Mouse (Mus musculus): Measurements from ENCODE around the gene Vgf. TPM values are rescaled to one million over a fixed set of nuclear protein-coding genes. Genes with fewer than 3 reads are reported as not detected.

The Vgf gene
- polyA plus RNA-seq (2014; fragmentation: Nextera tagmentation; extraction: Ambion mirVana): 0.14 and 1.2 TPM in 2 replicates

DNA sequence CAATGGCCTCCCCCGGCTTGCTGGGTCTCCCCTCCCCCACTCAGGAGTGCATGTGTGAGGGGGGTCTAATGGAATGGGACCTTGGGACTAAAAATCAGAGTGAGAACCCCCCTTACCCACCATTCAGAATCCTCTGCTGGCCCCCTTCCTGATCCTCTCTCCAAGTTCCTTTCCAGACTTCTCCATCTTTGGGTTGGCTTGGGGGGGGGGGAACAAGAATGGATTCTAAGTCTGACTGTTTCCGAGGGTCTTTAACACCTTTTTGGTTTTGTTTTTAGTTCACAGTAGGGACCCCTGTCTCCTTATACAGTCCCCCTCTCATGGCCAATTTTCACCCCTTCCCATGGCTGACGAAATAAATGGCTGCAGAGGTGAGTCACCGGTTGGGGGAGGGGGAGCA lies at the start of gene Vgf:
Gene Vgf, plus strand, starts transcription at position 301 of the 400 bp plus-strand sequence.
- H3K27me3 ChIP-seq (ENCODE audit: control insufficient read depth, insufficient read depth, low read length): peaks cover 61% of the 10 kb centered on the region
- H3K36me3 ChIP-seq (ENCODE audit: control insufficient read depth, insufficient read depth, low read length): no peaks in the 10 kb centered on the region
- H3K4me1 ChIP-seq (replicated peaks; ENCODE audit: control insufficient read depth, insufficient read depth, low read length): peaks cover 8% of the 10 kb centered on the region; the same call in 1 of the 2 replicates
- no peak for ATAC-seq (ENCODE audit: low FRiP score)
- H3K4me3 ChIP-seq (ENCODE audit: low read depth, low read length): no peak within 1 kb of the TSS
- no peak within 1 kb of the TSS for H3K27ac ChIP-seq (ENCODE audit: low read depth, low read length)
- no peak within 1 kb of the TSS for H3K9ac ChIP-seq (ENCODE audit: low read depth, low read length)
- H3K4me2 ChIP-seq (replicated peaks; ENCODE audit: low read depth, low read length): peak within 1 kb of the TSS; percentile 14; the same call in 1 of the 2 replicates
- no peaks in the 10 kb centered on the region for H3K9me3 ChIP-seq (ENCODE audit: control insufficient read depth, low read length)
- DNase-seq (ENCODE audit: low spot score): no peak
- 24% methylated on average over 4 of the region's 4 CpGs for WGBS

DNA sequence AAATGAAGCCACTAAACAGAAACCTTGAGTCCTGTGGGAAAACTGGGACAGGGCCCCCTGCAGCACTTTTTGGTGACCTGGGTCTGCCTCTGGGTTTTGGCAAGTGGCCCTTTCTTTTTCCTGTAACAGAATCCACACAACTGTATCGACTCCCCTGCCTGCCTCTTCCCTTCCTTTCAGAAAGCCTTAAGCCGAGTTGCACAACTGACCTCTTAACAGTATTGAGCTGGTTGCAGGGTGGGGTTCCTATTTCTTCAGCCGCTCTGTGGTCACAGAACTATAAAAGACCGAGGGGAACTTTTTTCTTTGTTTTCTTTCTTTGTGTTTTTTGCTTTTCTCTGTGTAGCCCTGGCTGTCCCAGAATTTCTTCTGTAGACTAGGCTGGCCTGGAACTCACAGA lies 48.4 kb upstream of the Vgf start:
- Histone ChIP-seq H3K27ac (ENCODE audit: low read depth, low read length) (no peak overlapping the region), H3K4me2 (replicated peaks; ENCODE audit: low read depth, low read length) (no peak overlapping the region), H3K4me1 (replicated peaks; ENCODE audit: control insufficient read depth, insufficient read depth, low read length) (no peaks in the 10 kb centered on the region), H3K9ac (ENCODE audit: low read depth, low read length) (no peak overlapping the region), H3K36me3 (ENCODE audit: control insufficient read depth, insufficient read depth, low read length) (peaks cover 5% of the 10 kb centered on the region; the same call in 1 of the 2 replicates), H3K27me3 (ENCODE audit: control insufficient read depth, insufficient read depth, low read length) (no peaks in the 10 kb centered on the region), H3K4me3 (ENCODE audit: low read depth, low read length) (no peak overlapping the region), H3K9me3 (ENCODE audit: control insufficient read depth, low read length) (no peaks in the 10 kb centered on the region)
- WGBS: 73% methylated on average over 4 of the region's 4 CpGs
- ATAC-seq (ENCODE audit: low FRiP score) (no peak), DNase-seq (ENCODE audit: low spot score) (no peak)

DNA sequence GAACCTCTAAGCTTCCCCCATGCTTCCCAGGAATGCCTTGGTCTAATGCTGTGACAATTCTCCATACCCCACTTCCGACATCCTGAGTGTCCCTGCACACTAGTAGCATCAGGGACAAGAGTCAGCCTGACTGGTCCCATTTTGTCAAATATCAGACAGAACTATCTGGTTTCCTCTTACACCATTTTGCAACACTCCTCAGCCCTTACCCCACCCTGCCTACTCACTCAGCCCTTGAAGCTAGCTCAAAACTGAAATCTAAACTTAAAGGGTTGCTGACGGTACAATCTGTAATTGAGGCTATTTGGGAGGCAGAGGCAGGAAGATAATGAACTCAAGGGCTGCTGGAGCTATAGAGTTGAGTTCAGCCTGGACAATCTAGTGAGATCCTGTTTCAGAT lies 46.4 kb upstream of the Vgf start:
- no peak for ATAC-seq (ENCODE audit: low FRiP score)

DNA sequence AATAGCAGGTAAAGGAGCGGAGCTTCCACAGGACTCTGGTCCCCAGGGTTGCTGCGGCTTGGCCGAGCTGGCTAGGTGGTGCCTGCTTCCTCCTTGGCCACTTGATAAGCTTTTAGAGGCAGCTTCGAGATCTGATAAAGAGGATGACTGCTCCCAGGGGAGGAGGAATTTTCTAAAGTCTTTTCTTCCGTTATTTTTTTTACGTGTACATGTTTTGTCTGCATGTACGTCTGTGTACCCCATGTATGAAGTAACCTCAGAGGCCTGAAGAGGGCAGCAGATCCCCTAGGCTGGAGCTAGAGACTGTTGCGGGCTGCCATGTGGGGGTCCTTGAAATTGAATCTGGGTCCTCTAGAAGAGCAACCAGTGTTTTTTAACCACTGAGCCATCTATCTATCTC lies 45.2 kb upstream of the Vgf start:
- Histone ChIP-seq H3K27me3 (ENCODE audit: control insufficient read depth, insufficient read depth, low read length) (no peaks in the 10 kb centered on the region), H3K4me2 (replicated peaks; ENCODE audit: low read depth, low read length) (no peak overlapping the region), H3K9ac (ENCODE audit: low read depth, low read length) (no peak overlapping the region), H3K27ac (ENCODE audit: low read depth, low read length) (no peak overlapping the region), H3K9me3 (ENCODE audit: control insufficient read depth, low read length) (no peaks in the 10 kb centered on the region), H3K4me1 (replicated peaks; ENCODE audit: control insufficient read depth, insufficient read depth, low read length) (no peaks in the 10 kb centered on the region; the same call in 1 of the 2 replicates), H3K4me3 (ENCODE audit: low read depth, low read length) (no peak overlapping the region), H3K36me3 (ENCODE audit: control insufficient read depth, insufficient read depth, low read length) (peaks cover 5% of the 10 kb centered on the region; the same call in 1 of the 2 replicates)
- 91% methylated on average over 8 of the region's 8 CpGs for WGBS
- DNase-seq (ENCODE audit: low spot score) (no peak), ATAC-seq (ENCODE audit: low FRiP score) (no peak)

More for the DNA sequence above, 46.4 kb upstream of the Vgf start:
- H3K9me3 ChIP-seq (ENCODE audit: control insufficient read depth, low read length): no peaks in the 10 kb centered on the region
- H3K27me3 ChIP-seq (ENCODE audit: control insufficient read depth, insufficient read depth, low read length): no peaks in the 10 kb centered on the region
- H3K4me3 ChIP-seq (ENCODE audit: low read depth, low read length): no peak overlapping the region
- no peak for DNase-seq (ENCODE audit: low spot score)
- H3K9ac ChIP-seq (ENCODE audit: low read depth, low read length): no peak overlapping the region
- no peaks in the 10 kb centered on the region for H3K4me1 ChIP-seq (replicated peaks; ENCODE audit: control insufficient read depth, insufficient read depth, low read length)
- H3K4me2 ChIP-seq (replicated peaks; ENCODE audit: low read depth, low read length): no peak overlapping the region
- H3K36me3 ChIP-seq (ENCODE audit: control insufficient read depth, insufficient read depth, low read length): peaks cover 5% of the 10 kb centered on the region; the same call in 1 of the 2 replicates
- WGBS: 82% methylated on average over 2 of the region's 2 CpGs
- H3K27ac ChIP-seq (ENCODE audit: low read depth, low read length): no peak overlapping the region

DNA sequence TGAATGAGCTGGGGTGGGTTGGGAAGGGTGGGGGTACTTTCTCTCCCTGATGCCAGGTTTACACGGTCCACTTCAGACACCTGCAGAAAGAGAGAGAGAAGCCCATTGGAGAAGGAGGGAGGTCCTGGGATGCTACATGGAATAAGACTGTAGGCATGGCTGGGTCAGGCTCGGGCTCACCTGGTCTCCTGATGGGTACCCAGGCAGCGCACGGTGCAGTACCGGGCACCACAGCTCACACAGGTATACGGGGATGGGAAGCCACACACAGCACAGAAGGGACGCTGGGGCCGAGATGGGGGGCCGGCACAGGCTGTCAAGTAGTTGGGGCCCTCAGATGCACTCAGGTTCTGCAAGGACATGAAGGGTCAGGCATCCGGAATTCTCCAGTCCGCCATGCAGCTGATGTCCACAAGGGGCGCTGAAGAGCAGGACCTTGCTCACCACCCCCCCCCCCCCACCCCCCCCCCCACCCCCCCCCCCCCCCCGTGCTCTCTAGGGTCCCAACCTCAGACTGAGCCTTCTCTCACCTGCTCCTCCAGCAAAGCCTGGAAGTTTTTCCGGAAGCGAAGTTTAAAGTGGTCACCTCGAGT lies 43.8 kb upstream of the Vgf start:
- H3K36me3 ChIP-seq (ENCODE audit: control insufficient read depth, insufficient read depth, low read length): peaks cover 5% of the 10 kb centered on the region; the same call in 1 of the 2 replicates
- H3K27ac ChIP-seq (ENCODE audit: low read depth, low read length): no peak overlapping the region
- no peak for ATAC-seq (ENCODE audit: low FRiP score)
- no peak overlapping the region for H3K4me2 ChIP-seq (replicated peaks; ENCODE audit: low read depth, low read length)
- DNase-seq (ENCODE audit: low spot score): peak; percentile 79
- H3K9ac ChIP-seq (ENCODE audit: low read depth, low read length): no peak overlapping the region
- no peaks in the 10 kb centered on the region; the same call in 1 of the 2 replicates for H3K4me1 ChIP-seq (replicated peaks; ENCODE audit: control insufficient read depth, insufficient read depth, low read length)
- no peaks in the 10 kb centered on the region for H3K9me3 ChIP-seq (ENCODE audit: control insufficient read depth, low read length)
- no peaks in the 10 kb centered on the region for H3K27me3 ChIP-seq (ENCODE audit: control insufficient read depth, insufficient read depth, low read length)
- WGBS: 58% methylated on average over 14 of the region's 16 CpGs
- H3K4me3 ChIP-seq (ENCODE audit: low read depth, low read length): no peak overlapping the region

DNA sequence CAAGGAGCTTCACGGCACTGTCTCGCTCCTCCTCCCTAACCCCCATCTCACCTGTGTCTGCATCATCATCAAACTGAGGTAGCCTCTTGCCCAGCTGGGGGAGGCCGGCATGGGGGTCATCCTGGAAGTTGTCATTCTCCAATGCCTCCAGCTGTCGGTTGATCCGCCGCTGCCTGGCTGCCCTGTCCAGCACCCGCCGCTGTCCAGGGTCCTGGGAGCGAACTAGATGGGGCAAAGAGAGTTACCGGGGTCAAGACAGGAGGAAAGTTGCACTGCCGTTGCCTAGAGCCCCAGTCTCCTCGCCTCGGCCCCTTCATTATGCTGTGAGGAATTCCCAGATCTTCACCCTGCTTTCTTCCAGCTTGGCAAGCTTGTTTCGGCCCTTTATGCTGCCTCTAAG lies 41.4 kb upstream of the Vgf start:
- H3K4me1 ChIP-seq (replicated peaks; ENCODE audit: control insufficient read depth, insufficient read depth, low read length): peaks cover 4% of the 10 kb centered on the region; the same call in 1 of the 2 replicates
- H3K4me3 ChIP-seq (ENCODE audit: low read depth, low read length): no peak overlapping the region
- DNase-seq (ENCODE audit: low spot score) (no peak), ATAC-seq (ENCODE audit: low FRiP score) (no peak)
- no peak overlapping the region for H3K9ac ChIP-seq (ENCODE audit: low read depth, low read length)
- WGBS: 66% methylated on average over 14 of the region's 14 CpGs
- no peaks in the 10 kb centered on the region for H3K27me3 ChIP-seq (ENCODE audit: control insufficient read depth, insufficient read depth, low read length)
- peaks cover 5% of the 10 kb centered on the region; the same call in 1 of the 2 replicates for H3K36me3 ChIP-seq (ENCODE audit: control insufficient read depth, insufficient read depth, low read length)
- no peaks in the 10 kb centered on the region for H3K9me3 ChIP-seq (ENCODE audit: control insufficient read depth, low read length)
- H3K4me2 ChIP-seq (replicated peaks; ENCODE audit: low read depth, low read length): no peak overlapping the region
- H3K27ac ChIP-seq (ENCODE audit: low read depth, low read length): no peak overlapping the region

DNA sequence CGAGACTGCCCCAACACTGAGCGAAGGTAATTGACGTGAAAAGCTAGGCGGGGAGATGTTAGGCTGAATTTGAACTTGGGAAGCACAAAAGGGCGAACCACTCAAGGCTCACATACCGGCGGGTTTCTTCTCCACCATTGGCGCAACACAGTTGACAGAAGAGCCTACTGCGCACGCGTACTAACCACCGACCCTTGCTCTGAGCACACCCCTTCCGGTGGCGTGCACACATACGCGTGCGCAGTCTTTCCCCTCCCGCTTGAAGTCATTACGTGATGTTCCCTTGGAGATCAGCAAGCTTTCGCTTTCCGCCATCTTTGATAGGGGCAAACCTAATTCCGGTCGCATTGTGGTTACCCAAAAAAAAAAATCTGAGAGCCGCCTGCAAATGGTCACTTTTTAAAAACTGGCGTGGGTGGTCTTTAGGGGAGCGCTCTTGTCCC lies 39.5 kb upstream of the Vgf start, which contains the start of gene Plod3:
Gene Plod3, plus strand, starts transcription at position 325 of the 443 bp plus-strand sequence.
- H3K4me1 ChIP-seq (replicated peaks; ENCODE audit: control insufficient read depth, insufficient read depth, low read length): peaks cover 4% of the 10 kb centered on the region; the same call in 1 of the 2 replicates
- peak within 1 kb of the TSS; percentile 89 for H3K4me3 ChIP-seq (ENCODE audit: low read depth, low read length)
- H3K36me3 ChIP-seq (ENCODE audit: control insufficient read depth, insufficient read depth, low read length): peaks cover 3% of the 10 kb centered on the region
- H3K9ac ChIP-seq (ENCODE audit: low read depth, low read length): peak within 1 kb of the TSS; percentile 96
- peak within 1 kb of the TSS; percentile 95 for H3K27ac ChIP-seq (ENCODE audit: low read depth, low read length)
- H3K9me3 ChIP-seq (ENCODE audit: control insufficient read depth, low read length): no peaks in the 10 kb centered on the region
- no peaks in the 10 kb centered on the region for H3K27me3 ChIP-seq (ENCODE audit: control insufficient read depth, insufficient read depth, low read length)
- ATAC-seq (ENCODE audit: low FRiP score): peak; percentile 90
- peak within 1 kb of the TSS; percentile 91 for H3K4me2 ChIP-seq (replicated peaks; ENCODE audit: low read depth, low read length)
- WGBS: under 1% methylated on average over 26 of the region's 26 CpGs
- peak; percentile 99 for DNase-seq (ENCODE audit: low spot score)

DNA sequence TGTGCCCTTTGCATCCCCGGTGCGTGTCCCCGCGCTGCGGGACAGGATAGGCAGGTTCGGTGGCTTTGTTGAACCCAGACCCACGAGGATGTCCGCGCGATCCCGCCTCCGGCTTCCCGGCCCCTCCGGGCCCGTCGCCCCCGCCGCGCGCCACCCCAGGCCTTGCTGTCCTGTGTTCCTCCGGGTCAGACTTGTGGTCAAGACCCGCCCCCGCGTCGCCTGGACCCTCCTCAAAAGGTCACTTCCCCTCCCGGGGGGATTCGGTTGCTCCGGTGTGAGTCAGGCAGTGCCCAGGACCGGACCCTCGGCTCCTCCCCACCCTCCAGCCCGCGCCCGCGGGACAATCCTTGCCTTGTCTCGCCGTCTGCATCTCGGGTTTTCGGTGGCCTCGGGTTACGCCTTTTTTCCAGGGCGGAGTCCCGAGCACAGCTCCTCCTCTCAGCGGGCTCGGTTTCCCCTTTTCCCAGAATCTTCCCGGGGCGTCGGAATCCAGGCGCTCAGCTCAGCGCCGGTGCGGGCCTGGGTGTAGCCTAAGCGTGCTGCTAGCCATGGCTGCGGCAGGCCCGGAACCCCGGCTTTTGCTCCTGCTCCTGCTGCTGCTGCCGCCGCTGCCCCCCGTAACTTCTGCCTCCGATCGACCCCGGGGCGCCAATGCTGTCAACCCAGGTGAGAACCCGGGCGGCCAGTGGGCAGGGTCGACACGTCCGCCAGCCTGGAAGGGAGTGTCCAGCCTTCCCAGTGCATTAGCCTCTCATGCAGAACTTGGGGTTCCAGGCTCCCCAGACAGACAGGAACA lies 38.9 kb upstream of the Vgf start:
- peak overlapping the region; percentile 89 for H3K4me3 ChIP-seq (ENCODE audit: low read depth, low read length)
- peak overlapping the region; percentile 91 for H3K4me2 ChIP-seq (replicated peaks; ENCODE audit: low read depth, low read length)
- peak overlapping the region; percentile 95 for H3K27ac ChIP-seq (ENCODE audit: low read depth, low read length)
- peak overlapping the region; percentile 96 for H3K9ac ChIP-seq (ENCODE audit: low read depth, low read length)
- DNase-seq (ENCODE audit: low spot score) (peak; percentile 77), ATAC-seq (ENCODE audit: low FRiP score) (peak; percentile 76)
- H3K27me3 ChIP-seq (ENCODE audit: control insufficient read depth, insufficient read depth, low read length): no peaks in the 10 kb centered on the region
- H3K36me3 ChIP-seq (ENCODE audit: control insufficient read depth, insufficient read depth, low read length): peaks cover 3% of the 10 kb centered on the region; the same call in 1 of the 2 replicates
- H3K9me3 ChIP-seq (ENCODE audit: control insufficient read depth, low read length): no peaks in the 10 kb centered on the region
- peaks cover 4% of the 10 kb centered on the region; the same call in 1 of the 2 replicates for H3K4me1 ChIP-seq (replicated peaks; ENCODE audit: control insufficient read depth, insufficient read depth, low read length)
- under 1% methylated on average over 63 of the region's 67 CpGs for WGBS
